Mouse (Mus musculus): ENCODE measurements at regions not wholly inside any gene's neighbourhood (a gene's known extent, or its start where the extent isn't known, plus 50 kb on each side); places are given as distances from the start of the nearest gene placed in this dataset.
A peak's percentile ranks its signal among the peaks of the same experiment; 100 is the strongest.

GRCm38 (mm10) chr9:89858005-89858404, 51.7 kb upstream of the Rasgrf1 start:
- DNase-seq (ENCODE audit: low spot score) = no peak

DNA sequence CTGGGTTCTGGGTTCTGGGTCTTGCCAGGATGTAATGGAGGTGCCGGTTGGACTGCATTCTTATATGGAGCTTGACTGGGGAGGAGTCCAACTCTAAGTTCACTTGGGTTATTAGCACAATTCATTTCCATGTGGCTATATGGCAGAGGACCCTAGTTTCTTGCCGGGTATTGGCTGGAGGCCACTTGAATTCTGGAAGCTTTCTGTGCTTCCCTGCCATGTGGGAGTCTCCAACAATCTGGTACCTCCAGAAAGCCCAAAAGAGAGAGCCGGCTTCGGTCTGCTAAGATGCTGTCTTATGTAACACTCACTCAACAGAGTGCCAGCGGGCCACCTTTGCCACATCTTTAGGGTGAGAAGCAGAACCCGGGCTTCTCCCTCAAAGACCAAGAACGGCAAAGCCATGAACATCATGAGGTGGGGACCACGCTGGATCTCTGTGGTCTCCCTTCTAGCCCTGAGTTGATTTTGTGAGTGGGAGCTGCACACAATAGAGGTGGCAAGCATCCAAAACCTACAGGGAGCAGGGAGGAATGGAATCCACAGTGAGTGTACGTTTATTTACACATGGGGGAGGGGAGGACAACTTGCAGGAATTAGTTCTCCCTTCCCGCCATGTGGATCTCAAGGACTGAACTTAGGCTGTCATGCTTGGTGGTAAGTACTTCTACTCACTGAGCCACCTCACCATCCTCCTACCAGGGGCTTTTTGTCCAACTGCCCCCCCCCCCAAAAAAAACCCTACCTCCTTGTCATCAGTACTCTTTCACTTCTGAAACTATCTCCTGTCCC, 59.0 kb upstream of the Rasgrf1 start:
- 82% methylated on average over 10 of the region's 10 CpGs for WGBS
- Histone ChIP-seq H3K4me1 (no peaks in the 10 kb centered on the region), H3K27me3 (ENCODE audit: insufficient read depth, poor library complexity, severe bottlenecking) (no peaks in the 10 kb centered on the region), H3K9me3 (no peaks in the 10 kb centered on the region), H3K27ac (no peak overlapping the region), H3K4me3 (no peak overlapping the region), H3K36me3 (no peaks in the 10 kb centered on the region)
- DNase-seq (ENCODE audit: low spot score) = no peak

More at GRCm38 (mm10) chr9:89858005-89858404, 51.7 kb upstream of the Rasgrf1 start:
- Histone ChIP-seq H3K4me3 (no peak overlapping the region), H3K36me3 (no peaks in the 10 kb centered on the region), H3K27ac (no peak overlapping the region), H3K27me3 (ENCODE audit: insufficient read depth, poor library complexity, severe bottlenecking) (no peaks in the 10 kb centered on the region), H3K9me3 (no peaks in the 10 kb centered on the region), H3K4me1 (no peaks in the 10 kb centered on the region)

- no peaks in the 10 kb centered on the region for H3K36me3 ChIP-seq
- no peak overlapping the region for H3K27ac ChIP-seq
- 84% methylated on average over 3 of the region's 3 CpGs for WGBS
- no peak overlapping the region for H3K4me3 ChIP-seq
- H3K4me1 ChIP-seq = no peaks in the 10 kb centered on the region
- H3K27me3 ChIP-seq (ENCODE audit: insufficient read depth, poor library complexity, severe bottlenecking) = no peaks in the 10 kb centered on the region
- DNase-seq (ENCODE audit: low spot score) = no peak
- H3K9me3 ChIP-seq = no peaks in the 10 kb centered on the region
These were observed 59.8 kb upstream of the Rasgrf1 start for GRCm38 (mm10) chr9:89849947-89850346.

DNA sequence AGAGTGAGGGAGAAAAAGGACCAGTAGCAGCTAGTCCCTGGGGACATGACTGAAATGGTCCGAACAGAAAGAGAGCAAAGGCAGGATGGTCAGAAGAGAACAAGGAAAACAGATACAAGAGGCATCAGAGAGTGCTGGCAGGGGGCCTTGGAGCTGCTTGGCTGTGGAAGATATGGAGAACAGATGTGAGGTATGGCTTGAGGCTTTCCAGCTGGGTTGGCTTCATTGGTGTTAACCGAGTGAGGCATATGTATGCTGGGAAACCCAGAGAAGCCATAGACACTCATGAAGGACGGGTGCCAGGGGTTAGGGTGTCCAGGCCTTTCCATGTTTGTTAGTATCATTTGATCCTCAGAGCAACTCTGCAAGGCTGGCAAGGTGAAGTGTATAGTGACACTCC, 61.1 kb upstream of the Rasgrf1 start:
- Histone ChIP-seq H3K36me3 (no peaks in the 10 kb centered on the region), H3K27me3 (ENCODE audit: insufficient read depth, poor library complexity, severe bottlenecking) (no peaks in the 10 kb centered on the region), H3K4me3 (no peak overlapping the region), H3K9me3 (no peaks in the 10 kb centered on the region), H3K27ac (no peak overlapping the region), H3K4me1 (no peaks in the 10 kb centered on the region)
- 70% methylated on average over 3 of the region's 3 CpGs for WGBS
- no peak for DNase-seq (ENCODE audit: low spot score)

- Histone ChIP-seq H3K27ac (no peak overlapping the region), H3K4me1 (peaks cover 3% of the 10 kb centered on the region; the same call in 1 of the 2 replicates), H3K36me3 (no peaks in the 10 kb centered on the region), H3K9me3 (no peaks in the 10 kb centered on the region), H3K27me3 (ENCODE audit: insufficient read depth, poor library complexity, severe bottlenecking) (no peaks in the 10 kb centered on the region), H3K4me3 (no peak overlapping the region)
- no peak for DNase-seq (ENCODE audit: low spot score)
These were observed 62.7 kb upstream of the Rasgrf1 start for GRCm38 (mm10) chr9:89846973-89847372.

GRCm38 (mm10) chr9:89842776-89843089, 67.0 kb upstream of the Rasgrf1 start:
- no peak overlapping the region for H3K4me3 ChIP-seq
- H3K9me3 ChIP-seq = no peaks in the 10 kb centered on the region
- no peaks in the 10 kb centered on the region for H3K36me3 ChIP-seq
- H3K27ac ChIP-seq = no peak overlapping the region
- H3K27me3 ChIP-seq (ENCODE audit: insufficient read depth, poor library complexity, severe bottlenecking) = no peaks in the 10 kb centered on the region
- no peak for DNase-seq (ENCODE audit: low spot score)
- H3K4me1 ChIP-seq = peaks cover 3% of the 10 kb centered on the region; the same call in 1 of the 2 replicates
- 86% methylated on average over 8 of the region's 8 CpGs for WGBS

DNA sequence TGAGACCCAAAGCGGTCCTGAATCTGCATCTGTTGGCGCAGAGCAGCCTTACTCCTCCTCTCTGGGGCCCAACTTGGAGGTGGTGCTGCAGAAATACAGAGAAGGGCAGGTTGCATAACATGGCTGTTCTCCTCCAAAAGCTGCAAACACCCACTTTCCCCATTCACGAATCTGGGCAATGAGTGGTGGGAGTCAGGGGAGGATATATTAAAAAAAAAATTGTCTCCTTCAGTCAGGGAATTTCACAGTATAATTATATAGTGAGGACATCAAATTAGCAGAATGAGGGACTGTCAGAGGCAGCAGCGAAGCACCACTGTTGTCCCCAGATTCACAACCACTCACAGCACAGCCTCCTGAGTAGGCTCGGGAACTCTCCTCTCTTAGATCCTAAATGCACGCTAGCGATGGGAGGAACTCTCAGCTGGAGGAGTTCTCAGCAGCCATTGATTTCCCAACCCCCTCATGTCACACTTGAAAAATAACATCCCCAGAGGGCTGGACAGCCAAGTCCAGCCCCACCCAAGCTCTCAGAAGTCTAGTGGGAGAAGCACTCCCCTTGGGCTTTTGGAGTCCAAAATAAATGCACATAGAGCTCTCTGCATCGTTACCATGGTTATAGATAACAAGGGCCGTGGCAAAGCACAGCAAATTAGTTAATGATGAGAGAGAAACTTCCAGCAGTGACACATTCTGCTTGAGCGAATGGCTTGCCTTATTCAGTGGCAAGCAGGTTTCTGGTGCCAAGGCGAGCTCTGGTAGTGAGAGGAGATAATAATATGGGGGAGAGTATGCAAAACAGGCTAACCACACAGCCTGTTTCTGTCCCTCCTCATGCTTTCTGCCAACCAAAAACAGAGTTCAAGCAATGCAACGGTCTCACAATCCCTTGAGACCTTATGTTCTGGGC, 67.6 kb upstream of the Rasgrf1 start:
- WGBS = 56% methylated on average over 12 of the region's 12 CpGs
- DNase-seq (ENCODE audit: low spot score) = no peak

GRCm38 (mm10) chr9:89841371-89841770, 68.3 kb upstream of the Rasgrf1 start:
- H3K36me3 ChIP-seq = no peaks in the 10 kb centered on the region
- WGBS = 46% methylated on average over 2 of the region's 2 CpGs
- DNase-seq (ENCODE audit: low spot score) = no peak
- H3K27me3 ChIP-seq (ENCODE audit: insufficient read depth, poor library complexity, severe bottlenecking) = no peaks in the 10 kb centered on the region
- no peaks in the 10 kb centered on the region for H3K9me3 ChIP-seq
- H3K27ac ChIP-seq = no peak overlapping the region
- H3K4me3 ChIP-seq = no peak overlapping the region
- peaks cover 3% of the 10 kb centered on the region; the same call in 1 of the 2 replicates for H3K4me1 ChIP-seq

More for the DNA sequence above, 67.6 kb upstream of the Rasgrf1 start:
- Histone ChIP-seq H3K27me3 (ENCODE audit: insufficient read depth, poor library complexity, severe bottlenecking) (no peaks in the 10 kb centered on the region), H3K27ac (no peak overlapping the region), H3K4me1 (peaks cover 3% of the 10 kb centered on the region; the same call in 1 of the 2 replicates), H3K4me3 (no peak overlapping the region), H3K9me3 (no peaks in the 10 kb centered on the region), H3K36me3 (no peaks in the 10 kb centered on the region)

DNA sequence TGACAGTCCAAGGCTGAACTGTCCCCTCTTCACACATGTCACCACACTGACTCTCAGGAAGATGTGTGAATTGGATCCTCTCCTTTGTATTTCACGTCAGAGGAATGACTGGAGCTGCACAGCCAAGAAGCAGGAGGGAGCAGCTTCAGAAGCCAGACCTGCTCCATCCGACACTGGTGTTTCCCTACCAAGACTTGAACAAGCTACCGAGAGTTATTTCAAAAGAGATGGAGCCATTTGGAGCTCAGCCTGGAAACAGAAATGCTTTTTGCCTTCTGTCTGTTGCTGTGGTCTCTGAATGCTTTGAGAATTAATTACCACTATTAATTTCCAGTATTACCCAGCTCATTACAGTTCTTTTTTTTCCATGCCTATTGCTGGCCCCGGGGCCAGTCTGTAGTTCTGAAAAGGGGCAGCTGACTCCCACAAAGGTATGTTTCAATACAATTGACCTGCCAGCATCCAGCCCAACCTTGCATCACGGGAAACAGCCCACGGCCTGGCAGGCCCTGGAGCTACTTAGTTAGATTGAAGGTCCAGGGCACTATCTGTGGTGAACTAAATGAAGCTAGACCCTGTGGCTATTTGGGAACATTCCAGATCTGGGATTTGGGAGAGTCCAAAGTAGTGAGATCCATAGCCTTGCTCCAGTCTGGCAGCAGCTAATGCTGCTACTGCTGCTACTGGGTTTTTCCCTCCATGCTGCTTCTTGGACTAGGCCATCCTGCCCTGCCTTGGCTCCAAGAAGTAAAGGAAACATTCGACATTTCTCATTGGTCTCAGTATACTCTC, 73.1 kb upstream of the Rasgrf1 start:
- no peak overlapping the region for H3K27ac ChIP-seq
- H3K4me3 ChIP-seq = no peak overlapping the region
- 76% methylated on average over 7 of the region's 7 CpGs for WGBS
- H3K36me3 ChIP-seq = no peaks in the 10 kb centered on the region
- no peak for DNase-seq (ENCODE audit: low spot score)
- H3K9me3 ChIP-seq = no peaks in the 10 kb centered on the region
- H3K27me3 ChIP-seq (ENCODE audit: insufficient read depth, poor library complexity, severe bottlenecking) = no peaks in the 10 kb centered on the region
- no peaks in the 10 kb centered on the region for H3K4me1 ChIP-seq

- 80% methylated on average over 9 of the region's 9 CpGs for WGBS
- Histone ChIP-seq H3K27me3 (ENCODE audit: insufficient read depth, poor library complexity, severe bottlenecking) (no peaks in the 10 kb centered on the region), H3K27ac (no peak overlapping the region), H3K36me3 (no peaks in the 10 kb centered on the region), H3K9me3 (no peaks in the 10 kb centered on the region), H3K4me1 (no peaks in the 10 kb centered on the region), H3K4me3 (no peak overlapping the region)
- no peak for DNase-seq (ENCODE audit: low spot score)
These were observed 76.1 kb upstream of the Rasgrf1 start for GRCm38 (mm10) chr9:89833596-89833995.

GRCm38 (mm10) chr9:89831855-89832254, 77.9 kb upstream of the Rasgrf1 start:
- Histone ChIP-seq H3K36me3 (no peaks in the 10 kb centered on the region), H3K4me1 (no peaks in the 10 kb centered on the region), H3K9me3 (no peaks in the 10 kb centered on the region), H3K27ac (no peak overlapping the region), H3K27me3 (ENCODE audit: insufficient read depth, poor library complexity, severe bottlenecking) (no peaks in the 10 kb centered on the region), H3K4me3 (no peak overlapping the region)
- DNase-seq (ENCODE audit: low spot score) = no peak
- WGBS = 90% methylated on average over 14 of the region's 14 CpGs

DNA sequence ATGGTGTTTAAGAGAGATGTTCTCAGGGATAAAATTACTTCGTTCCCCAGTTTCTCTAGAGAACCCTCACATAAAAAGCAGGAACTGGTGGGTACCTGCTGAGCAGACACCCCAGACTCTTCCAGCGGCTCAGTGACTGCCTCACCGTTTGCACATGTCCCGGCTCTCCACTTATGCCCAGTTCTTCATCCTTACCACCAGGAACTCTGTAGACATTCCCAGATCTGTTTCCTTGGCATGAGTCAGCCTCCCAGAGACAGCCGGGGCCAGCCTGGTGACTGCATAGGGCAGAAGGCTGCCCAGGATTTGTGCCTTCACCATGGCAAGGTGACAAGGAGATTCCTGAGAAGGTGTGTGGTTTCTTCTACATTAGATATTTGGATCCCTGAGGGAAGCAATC, 81.6 kb upstream of the Rasgrf1 start:
- WGBS = 83% methylated on average over 5 of the region's 5 CpGs
- Histone ChIP-seq H3K4me1 (no peaks in the 10 kb centered on the region), H3K4me3 (no peak overlapping the region), H3K27me3 (ENCODE audit: insufficient read depth, poor library complexity, severe bottlenecking) (0 out of 2 replicates have a peak, but pooled peaks cover 3% of the 10 kb centered on the region), H3K27ac (no peak overlapping the region), H3K36me3 (no peaks in the 10 kb centered on the region), H3K9me3 (no peaks in the 10 kb centered on the region)
- no peak for DNase-seq (ENCODE audit: low spot score)

DNA sequence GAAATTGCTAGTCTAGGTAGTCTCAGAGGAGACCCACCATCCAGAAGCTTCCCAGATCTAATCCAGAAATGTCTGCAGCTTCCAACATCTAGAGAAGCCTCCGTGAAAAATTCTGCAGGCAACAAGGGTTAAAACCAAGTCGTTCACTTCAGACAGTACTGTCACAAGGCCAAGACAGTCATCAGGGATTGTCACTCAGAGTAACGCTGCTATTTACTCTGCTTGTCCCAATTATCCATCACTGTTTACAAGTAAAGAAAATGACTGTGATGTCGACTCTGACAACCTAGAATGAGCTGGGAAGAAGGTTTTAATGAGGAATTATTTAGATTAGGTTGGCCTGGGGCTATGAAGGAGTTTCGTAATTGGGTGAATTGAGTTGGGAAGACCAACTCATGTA, 82.1 kb upstream of the Rasgrf1 start:
- Histone ChIP-seq H3K9me3 (no peaks in the 10 kb centered on the region), H3K4me3 (peak overlapping the region; percentile 48), H3K36me3 (no peaks in the 10 kb centered on the region), H3K27ac (no peak overlapping the region), H3K27me3 (ENCODE audit: insufficient read depth, poor library complexity, severe bottlenecking) (0 out of 2 replicates have a peak, but pooled peaks cover 3% of the 10 kb centered on the region), H3K4me1 (no peaks in the 10 kb centered on the region)
- WGBS = 60% methylated on average over 5 of the region's 5 CpGs
- no peak for DNase-seq (ENCODE audit: low spot score)

All from heart, embryonic 10.5 days (tissue).